10 mouse cellular contexts compared by ENCODE assay signal in genomic region chr9:116150725-116151396, GRCm38 (mm10). TPM values are rescaled to one million over a fixed set of nuclear protein-coding genes. Genes with fewer than 3 reads are reported as not detected.
A peak's percentile ranks its signal among the peaks of the same experiment; 100 is the strongest.
DNase-seq lines count a peak whose midpoint lies in the region; ATAC-seq and TF ChIP-seq lines count a peak whose summit lies in the region.
"Had no signal": no experiment of that assay in that cellular context is flagged by ENCODE, and none has a peak within 500 bp of the region (broad histone marks: within the 10 kb centered on the region; RNA-seq: fewer than 3 reads in every experiment).

No protein-coding gene starts in this region.

- 37% methylated on average over 7 of the region's 7 CpGs for WGBS in kidney, embryonic 15.5 days
- 7% methylated on average over 7 of the region's 7 CpGs for WGBS in embryonic facial prominence, embryonic 12.5 days
- 12% methylated on average over 6 of the region's 7 CpGs for WGBS in limb, embryonic 14.5 days

- no peak overlapping the region for H3K4me3 ChIP-seq in kidney, embryonic 15.5 days (replicated peaks)
- no peak overlapping the region for H3K4me3 ChIP-seq in embryonic facial prominence, embryonic 12.5 days
- no peak overlapping the region for H3K4me3 ChIP-seq in limb, embryonic 14.5 days (replicated peaks; ENCODE audit: low read length)

- no peak for TF ChIP-seq POLR2A in limb, embryonic 14.5 days (IDR thresholded peaks at IDR 0.05; ENCODE audit: borderline replicate concordance, extremely low read depth, insufficient read depth, insufficient read length)

- peak overlapping the region; percentile 47; the same call in 1 of the 2 replicates for H3K27ac ChIP-seq in kidney, embryonic 15.5 days
- H3K27ac ChIP-seq in embryonic facial prominence, embryonic 12.5 days = peak overlapping the region; percentile 78
- peak overlapping the region; percentile 39; the same call in 1 of the 2 replicates for H3K27ac ChIP-seq in limb, embryonic 14.5 days (replicated peaks; ENCODE audit: low read depth, low read length)

- intact Hi-C loops in heart, postnatal 14 days (cut with DNase I) = no loop called here

- peak; percentile 52 for DNase-seq in heart, adult 18-20 months
- DNase-seq in heart, postnatal 14 days = no peak
- DNase-seq in kidney, postnatal 14 days = no peak
- DNase-seq in limb, embryonic 14.5 days (ENCODE audit: low spot score) = peak; percentile 86
- no peak for DNase-seq in T-cell, adult 2 months (ENCODE audit: low spot score)
- no peak for DNase-seq in c-Kit-positive CD71-positive TER-119-positive erythroid progenitor cells, embryonic 14.5 days (ENCODE audit: low spot score)
- DNase-seq: lung, postnatal 14 days had no signal

- no peak for ATAC-seq in kidney, embryonic 15.5 days (replicated peaks; ENCODE audit: low FRiP score)
- peak; percentile 80 for ATAC-seq in embryonic facial prominence, embryonic 12.5 days (ENCODE audit: insufficient number of reproducible peaks, insufficient read depth, low FRiP score, low TSS enrichment)
- ATAC-seq in limb, embryonic 14.5 days (ENCODE audit: low FRiP score, low read depth) = peak; percentile 44

- no peak overlapping the region for H3K9ac ChIP-seq in kidney, embryonic 15.5 days
- H3K9ac ChIP-seq in embryonic facial prominence, embryonic 12.5 days = no peak overlapping the region
- H3K9ac ChIP-seq in limb, embryonic 14.5 days (ENCODE audit: low read depth, low read length, severe bottlenecking) = no peak overlapping the region

- H3K4me2 ChIP-seq in kidney, embryonic 15.5 days = no peak overlapping the region
- no peak overlapping the region for H3K4me2 ChIP-seq in embryonic facial prominence, embryonic 12.5 days (replicated peaks)
- H3K4me2 ChIP-seq in limb, embryonic 14.5 days (replicated peaks; ENCODE audit: low read depth, low read length, severe bottlenecking) = no peak overlapping the region

- no peaks in the 10 kb centered on the region for H3K27me3 ChIP-seq in kidney, embryonic 15.5 days
- H3K27me3 ChIP-seq in embryonic facial prominence, embryonic 12.5 days = no peaks in the 10 kb centered on the region
- no peaks in the 10 kb centered on the region for H3K27me3 ChIP-seq in limb, embryonic 14.5 days (ENCODE audit: control insufficient read depth, insufficient read depth, low read length)

- H3K9me3 ChIP-seq in kidney, embryonic 15.5 days (replicated peaks) = no peaks in the 10 kb centered on the region
- H3K9me3 ChIP-seq in embryonic facial prominence, embryonic 12.5 days = no peaks in the 10 kb centered on the region
- peaks cover 5% of the 10 kb centered on the region for H3K9me3 ChIP-seq in limb, embryonic 14.5 days (ENCODE audit: control insufficient read depth, low read length)

- H3K4me1 ChIP-seq in kidney, embryonic 15.5 days = peaks cover 39% of the 10 kb centered on the region
- peaks cover 31% of the 10 kb centered on the region for H3K4me1 ChIP-seq in embryonic facial prominence, embryonic 12.5 days
- peaks cover 51% of the 10 kb centered on the region for H3K4me1 ChIP-seq in limb, embryonic 14.5 days (ENCODE audit: control insufficient read depth, insufficient read depth, low read length)

- peaks cover 26% of the 10 kb centered on the region for H3K36me3 ChIP-seq in kidney, embryonic 15.5 days
- peaks cover 23% of the 10 kb centered on the region for H3K36me3 ChIP-seq in embryonic facial prominence, embryonic 12.5 days
- peaks cover 29% of the 10 kb centered on the region for H3K36me3 ChIP-seq in limb, embryonic 14.5 days (ENCODE audit: control insufficient read depth, insufficient read depth, low read length)
- H3K36me3 ChIP-seq: G1E had no signal

RNA-seq across cellular contexts. Expression of gene Tgfbr2, which starts 24.3 kb away (rescaled TPM):
- total RNA-seq in heart, adult 18-20 months (2021) = 10 to 100 TPM; 28.7 to 33.6 TPM
- 10 to 100 TPM; 42.3 to 52.2 TPM for total RNA-seq in heart, postnatal 14 days (2021)
- 30.8 and 31.5 TPM in 2 replicates for polyA plus RNA-seq in kidney, embryonic 15.5 days (2015; fragmentation: Nextera tagmentation; extraction: Ambion mirVana)
- 27.4 and 28.7 TPM in 2 replicates for polyA plus RNA-seq in embryonic facial prominence, embryonic 12.5 days (2016; fragmentation: Nextera tagmentation; extraction: Ambion mirVana)
- polyA plus RNA-seq in limb, embryonic 14.5 days (2012; rRNA removed) = 58.8 and 73.8 TPM in 2 replicates
- 67.2 and 71.5 TPM in 2 replicates for polyA plus RNA-seq in limb, embryonic 14.5 days (2014; fragmentation: Nextera tagmentation; extraction: Ambion mirVana)
- polyA plus RNA-seq: G1E had no signal

Comparison
In these comparisons a context has a peak if more than half of its experiments do, and no peak if none do; other contexts are left out.
1. DNase-seq: peak in heart, adult 18-20 months (2 of 2) and limb, embryonic 14.5 days (single experiment); none in heart, postnatal 14 days (0 of 2), kidney, postnatal 14 days (single experiment), T-cell, adult 2 months (single experiment) and c-Kit-positive CD71-positive TER-119-positive erythroid progenitor cells, embryonic 14.5 days (single experiment).
2. Peak in every context shown above with its lines, with median percentiles within 50 percentile points of each other: H3K27ac ChIP-seq.